Mouse (Mus musculus): Measurements from ENCODE around the gene Nt5c2.

- TF ChIP-seq CTCF (IDR thresholded peaks at IDR 0.05; ENCODE audit: borderline replicate concordance, insufficient read depth, low read length) (no peak), POLR2A (IDR thresholded peaks at IDR 0.05; ENCODE audit: low read depth, low read length) (no peak)
These were observed 165.4 kb downstream of the Nt5c2 start for GRCm38 (mm10) chr19:46849443-46849997.
